Mouse (Mus musculus) testis, adult 2 months (tissue): ENCODE measurements around the gene Trpv2.

Source experiments
- CTCF ChIP-seq: fragments of 200-500 bp; IDR thresholded peaks from 2 replicates; pipeline ENCODE4 v1.5.1; 2012; ENCODE audit warnings: low read depth, mild to moderate bottlenecking, inconsistent platforms, low read length, moderate library complexity; ENCODE audit not compliant: control insufficient read depth, insufficient read depth, insufficient replicate concordance
- POLR2A ChIP-seq: fragments of 200-500 bp; IDR thresholded peaks from 2 replicates; pipeline ENCODE4 v1.6.1; 2012; ENCODE audit warnings: low read depth, mild to moderate bottlenecking, inconsistent platforms, low read length, moderate library complexity; ENCODE audit not compliant: control insufficient read depth

GRCm38 (mm10) chr11:62602619-62603311 is 28.5 kb downstream of the Trpv2 start:
- TF ChIP-seq CTCF (no peak), POLR2A (peak; percentile 100)
